ENCODE assay signal across 22 mouse cellular contexts in the genomic region with DNA sequence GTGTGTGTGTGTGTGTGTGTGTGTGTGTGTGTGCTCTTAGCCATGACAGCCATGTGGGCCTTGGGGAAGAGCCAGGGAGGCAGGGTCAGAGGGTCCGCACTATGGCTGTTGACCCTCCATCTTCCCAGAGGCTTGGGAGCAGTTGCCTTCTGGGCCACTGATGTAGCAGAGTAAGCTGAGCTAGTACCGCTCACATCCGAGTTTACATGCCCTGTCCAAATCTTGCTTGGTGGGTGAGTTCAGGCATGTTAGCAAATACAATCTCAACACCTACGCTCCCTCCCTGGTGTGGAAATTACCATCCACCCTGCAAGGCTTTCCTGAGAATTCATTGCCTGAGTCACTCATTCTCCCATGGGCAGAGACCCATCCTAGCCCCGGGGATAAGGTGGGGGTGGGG. TPM values are rescaled to one million over a fixed set of nuclear protein-coding genes. Genes with fewer than 3 reads are reported as not detected.
"Had no signal": no experiment of that assay in that cellular context is flagged by ENCODE, and none has a peak within 500 bp of the region (broad histone marks: within the 10 kb centered on the region; RNA-seq: fewer than 3 reads in every experiment).

No protein-coding gene starts in this region.

- H3K27me3 ChIP-seq: kidney, embryonic 15.5 days; midbrain, embryonic 12.5 days; midbrain, embryonic 15.5 days; neural tube, embryonic 13.5 days had no signal

- H3K27ac ChIP-seq: kidney, embryonic 15.5 days; liver, embryonic 14.5 days; macrophage; midbrain, embryonic 12.5 days; midbrain, embryonic 15.5 days; neural tube, embryonic 13.5 days had no signal

- ATAC-seq: liver, postnatal 0 days; lung, postnatal 0 days; midbrain, embryonic 15.5 days had no signal

- H3K4me2 ChIP-seq: kidney, embryonic 15.5 days; liver, embryonic 11.5 days; lung, embryonic 14.5 days; midbrain, embryonic 12.5 days; midbrain, embryonic 15.5 days; neural tube, embryonic 13.5 days had no signal

- DNase-seq: kidney, adult 8-10 months; kidney, postnatal 10 days; kidney, postnatal 36 days; layer of hippocampus, postnatal 36 days; liver, postnatal 0 days; lung, embryonic 14.5 days; retina, postnatal 1 day; right cerebral cortex, postnatal 25 days; spleen, adult 18-20 months; thymus, adult 2 months; thymus, postnatal 14 days; thymus, postnatal 4 days had no signal

- H3K9ac ChIP-seq: kidney, embryonic 15.5 days; liver, embryonic 14.5 days; liver, postnatal 0 days; lung, embryonic 14.5 days; midbrain, embryonic 12.5 days; midbrain, embryonic 15.5 days; neural tube, embryonic 13.5 days had no signal

- H3K4me3 ChIP-seq: kidney, embryonic 15.5 days; midbrain, embryonic 12.5 days; midbrain, embryonic 15.5 days; myocyte; neural tube, embryonic 13.5 days had no signal

- H3K9me3 ChIP-seq: kidney, embryonic 15.5 days; midbrain, embryonic 12.5 days; midbrain, embryonic 15.5 days; neural tube, embryonic 13.5 days had no signal

- H3K4me1 ChIP-seq: midbrain, embryonic 12.5 days; midbrain, embryonic 15.5 days; neural tube, embryonic 13.5 days had no signal

- H3K36me3 ChIP-seq: kidney, embryonic 15.5 days; midbrain, embryonic 12.5 days; midbrain, embryonic 15.5 days; neural tube, embryonic 13.5 days had no signal

RNA-seq across cellular contexts. Expression of a gene that starts 21.8 kb away (rescaled TPM):
- polyA plus RNA-seq: lung, embryonic 14.5 days had no signal

RNA-seq across cellular contexts. Expression of a gene that starts 53.3 kb away (rescaled TPM):
- polyA plus RNA-seq: limb, embryonic 11.5 days; lung, embryonic 14.5 days; lung, postnatal 0 days; macrophage; midbrain, embryonic 12.5 days; midbrain, embryonic 15.5 days; neural tube, embryonic 13.5 days had no signal
